Mouse (Mus musculus) bone marrow, adult 2 months (tissue): ENCODE results near the gene Fthl17f.

Experiments used
- CTCF ChIP-seq: fragments of 200-500 bp; IDR thresholded peaks from 2 replicates; pipeline ENCODE4 v1.5.1; 2011; ENCODE audit warnings: low read length, control low read depth; ENCODE audit not compliant: control insufficient read depth, insufficient read depth
- POLR2A ChIP-seq: fragments of 200-500 bp; IDR thresholded peaks from 2 replicates; pipeline ENCODE4 v1.6.1; 2011; ENCODE audit warnings: low read depth, mild to moderate bottlenecking, control low read depth, low read length, borderline replicate concordance; ENCODE audit not compliant: control insufficient read depth

DNA sequence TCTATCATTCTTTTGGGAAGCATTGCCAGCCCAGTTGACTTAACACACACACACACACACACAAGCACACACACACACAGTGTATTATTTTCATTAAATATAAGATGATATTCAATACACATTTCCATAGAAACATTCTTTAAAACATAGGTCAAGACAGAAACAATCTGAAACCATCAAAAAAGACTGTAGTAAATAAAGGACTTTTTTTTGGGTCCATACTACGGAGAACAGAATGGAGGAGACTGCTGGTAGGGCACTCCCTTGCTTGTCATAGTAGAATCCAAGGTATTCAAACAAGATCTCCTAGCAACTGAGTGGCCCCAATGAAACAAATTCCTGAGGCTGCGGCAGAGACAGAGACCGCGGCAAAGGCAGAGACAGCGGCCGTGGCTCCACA lies 41.4 kb downstream of the Fthl17f start, which contains the start of gene 4930402K13Rik:
- TF ChIP-seq CTCF: no peak
- TF ChIP-seq POLR2A: no peak
